Mouse (Mus musculus) cerebellum, adult (tissue): ENCODE results near the gene Olfr1358.
"Not testable (repeated sequence)": the region's sequence is repeated elsewhere in the genome, so short reads cannot be mapped to it uniquely, and the experiment has no call there.

Experiments used
- ATAC-seq: cut with Nextera tagmentation; 2 replicates; pipeline ENCODE4 v1.9.2; 2017; ENCODE audit warnings: mild to moderate bottlenecking, moderate library complexity, mixed read lengths; ENCODE audit not compliant: insufficient number of reproducible peaks, low FRiP score, low TSS enrichment

The Olfr1358 gene

GRCm38 (mm10) chr10:78517128-78517527 is at the start of gene Olfr1358:
Gene Olfr1358, plus strand, starts transcription at chr10:78517428.
- ATAC-seq: no peak

- ATAC-seq: no peak
These were observed 49.4 kb upstream of the Olfr1358 start for GRCm38 (mm10) chr10:78467761-78468310.

- no peak for ATAC-seq
These were observed 46.5 kb upstream of the Olfr1358 start for GRCm38 (mm10) chr10:78470582-78471313.

- ATAC-seq: no peak
These were observed 45.2 kb upstream of the Olfr1358 start for GRCm38 (mm10) chr10:78472046-78472445.

GRCm38 (mm10) chr10:78473434-78473833 is 43.8 kb upstream of the Olfr1358 start:
- ATAC-seq: no peak

- ATAC-seq: no peak
These were observed 42.5 kb upstream of the Olfr1358 start for GRCm38 (mm10) chr10:78474759-78475158.

- no peak for ATAC-seq
These were observed 40.4 kb upstream of the Olfr1358 start for GRCm38 (mm10) chr10:78476821-78477220.

GRCm38 (mm10) chr10:78480954-78481927 is 36.0 kb upstream of the Olfr1358 start:
- ATAC-seq: peak; percentile 45; the same call in 1 of the 2 replicates

GRCm38 (mm10) chr10:78481928-78482499 is 35.2 kb upstream of the Olfr1358 start:
- peak; percentile 83 for ATAC-seq

- ATAC-seq: not testable (repeated sequence)
These were observed 31.9 kb upstream of the Olfr1358 start for GRCm38 (mm10) chr10:78485369-78485768.

GRCm38 (mm10) chr10:78486871-78487270 is 30.4 kb upstream of the Olfr1358 start:
- no peak for ATAC-seq

GRCm38 (mm10) chr10:78487431-78488086 is 29.7 kb upstream of the Olfr1358 start:
- ATAC-seq: peak; percentile 76

GRCm38 (mm10) chr10:78502986-78503733 is 14.1 kb upstream of the Olfr1358 start:
- ATAC-seq: no peak

- ATAC-seq: no peak
These were observed 2.6 kb downstream of the Olfr1358 start for GRCm38 (mm10) chr10:78519792-78520191.

- ATAC-seq: no peak
These were observed 3.2 kb downstream of the Olfr1358 start for GRCm38 (mm10) chr10:78520260-78521005.

GRCm38 (mm10) chr10:78525071-78525470 is 7.8 kb downstream of the Olfr1358 start:
- not testable (repeated sequence) for ATAC-seq

- ATAC-seq: no peak
These were observed 8.3 kb downstream of the Olfr1358 start for GRCm38 (mm10) chr10:78525511-78525910.

GRCm38 (mm10) chr10:78540943-78541342 is 23.7 kb downstream of the Olfr1358 start:
- no peak for ATAC-seq

- no peak for ATAC-seq
These were observed 47.8 kb downstream of the Olfr1358 start for GRCm38 (mm10) chr10:78565070-78565469.
